Mouse (Mus musculus): Measurements from ENCODE around the gene Chd5.

The Chd5 gene

DNA sequence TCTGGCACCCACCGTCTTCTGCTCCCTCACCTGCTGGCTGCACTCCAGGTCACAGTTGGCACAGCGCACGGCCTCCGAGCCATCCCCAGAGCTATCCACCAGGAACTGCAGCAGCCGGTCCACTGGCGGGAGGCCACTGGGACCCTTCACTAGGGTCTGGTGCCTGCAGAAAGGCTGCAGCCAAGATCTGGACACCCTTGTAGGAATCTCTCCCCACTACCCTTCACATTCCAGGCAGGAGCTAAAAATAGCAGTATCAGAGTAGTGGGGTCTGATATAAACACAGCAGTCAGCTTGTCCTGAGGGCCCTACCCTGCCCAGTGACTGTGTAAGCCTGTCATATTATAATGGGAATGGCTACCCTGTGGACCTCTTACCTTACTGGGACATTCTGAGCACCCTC is 20.8 kb upstream of the Chd5 start:
- DNase-seq (ENCODE audit: low read depth, low spot score): no peak

DNA sequence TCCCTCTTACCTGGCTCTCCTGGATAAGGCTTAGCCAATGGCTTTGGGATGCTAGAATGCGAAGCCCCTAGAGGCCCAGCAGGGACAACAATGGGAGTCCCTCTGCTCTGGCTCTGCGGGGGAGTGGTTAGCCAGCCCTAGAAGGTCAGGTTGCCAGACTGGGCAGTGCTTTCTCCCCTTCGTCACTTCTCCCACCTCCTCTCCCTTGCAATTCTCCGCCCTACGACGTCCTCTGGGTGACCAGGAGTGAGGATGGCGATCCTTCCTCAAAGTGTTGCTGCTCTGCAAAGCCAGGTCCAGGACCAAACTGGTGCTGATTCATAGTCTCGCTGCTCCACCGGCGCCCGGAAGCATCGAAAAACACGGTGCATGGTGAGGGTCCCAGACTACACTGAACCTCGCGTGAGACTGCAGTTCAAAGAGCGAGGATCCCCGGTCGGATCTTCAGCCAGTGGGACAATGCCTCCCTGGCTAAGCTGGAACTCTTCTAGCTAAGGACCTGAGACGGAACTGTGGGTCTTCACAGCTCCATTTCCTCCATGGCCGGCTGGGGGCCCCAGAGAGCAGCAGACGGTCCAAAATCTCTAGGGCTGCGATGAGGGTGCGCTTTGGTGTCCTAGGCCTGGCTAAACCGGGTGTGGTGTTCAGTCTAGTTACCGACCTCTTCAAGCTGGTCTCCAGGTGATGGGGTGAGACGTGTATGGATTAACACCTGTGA is 19.8 kb upstream of the Chd5 start, which contains the start of gene Rnf207:
Rnf207 (minus strand) TSS at position 477 of the 718 bp plus-strand sequence.
- DNase-seq (ENCODE audit: low read depth, low spot score): no peak

DNA sequence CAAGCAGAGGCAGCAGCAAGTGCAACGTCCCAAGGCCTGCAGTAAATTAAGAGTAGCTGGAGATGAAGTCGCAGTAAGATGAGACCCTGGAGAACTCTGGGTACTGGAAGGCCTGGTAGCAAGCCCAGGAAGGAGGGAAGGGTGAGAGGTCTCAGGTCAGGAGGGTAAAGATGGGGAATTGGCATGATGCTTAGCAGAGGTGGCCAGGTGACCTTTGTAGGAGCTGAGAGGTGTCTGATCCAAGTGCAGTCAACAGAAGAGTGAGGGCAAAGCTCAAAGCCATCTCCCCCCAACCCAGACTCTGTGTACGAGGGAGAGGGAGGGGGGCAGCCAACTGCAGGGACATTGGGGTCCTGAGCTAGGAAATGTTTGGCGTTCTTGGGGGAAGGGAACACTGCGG is 17.0 kb upstream of the Chd5 start:
- no peak for DNase-seq (ENCODE audit: low read depth, low spot score)

DNA sequence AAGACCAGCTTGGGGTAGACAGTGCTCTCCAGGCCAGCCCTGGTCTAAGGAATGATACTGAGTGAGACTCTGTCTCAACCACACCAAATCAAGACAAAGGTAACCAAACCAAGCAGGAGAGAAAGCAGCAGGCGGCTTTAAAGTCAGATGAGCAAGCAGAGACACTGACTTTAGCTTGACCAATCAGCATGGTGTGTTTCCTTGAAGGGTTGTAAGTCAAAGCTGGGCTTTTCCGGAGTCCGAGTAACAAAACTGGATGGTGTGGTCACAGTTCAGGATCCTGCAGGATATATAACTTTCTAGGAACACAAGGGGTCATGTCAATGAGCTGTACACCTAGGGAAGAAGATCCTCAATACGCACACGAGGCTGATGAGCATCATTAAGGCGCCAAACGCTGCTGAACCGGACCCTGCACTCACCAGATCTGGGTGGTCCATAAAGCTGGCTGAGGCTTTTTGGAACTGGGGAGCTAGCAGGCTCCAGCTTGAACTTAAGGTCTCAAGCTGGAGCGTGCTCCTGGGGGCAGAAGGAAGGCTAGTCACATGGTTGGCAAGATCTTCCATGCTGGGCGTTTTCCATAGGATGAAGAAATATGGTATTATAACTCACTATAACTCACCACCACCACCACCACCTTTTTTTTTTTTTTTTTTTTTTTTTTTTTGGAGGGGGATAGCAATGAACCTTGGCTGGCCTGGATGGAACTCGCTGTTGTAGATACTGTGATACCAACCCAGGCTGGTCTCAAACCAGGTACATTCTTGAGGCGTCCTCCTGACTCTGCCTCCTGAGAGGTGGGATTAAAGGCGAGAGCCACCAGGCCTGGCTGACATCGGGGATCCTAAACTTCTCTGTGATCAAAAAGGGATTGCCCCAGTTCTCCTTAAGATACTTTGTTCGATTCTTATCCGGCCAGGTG is 13.5 kb upstream of the Chd5 start:
- DNase-seq (ENCODE audit: low read depth, low spot score): no peak

DNA sequence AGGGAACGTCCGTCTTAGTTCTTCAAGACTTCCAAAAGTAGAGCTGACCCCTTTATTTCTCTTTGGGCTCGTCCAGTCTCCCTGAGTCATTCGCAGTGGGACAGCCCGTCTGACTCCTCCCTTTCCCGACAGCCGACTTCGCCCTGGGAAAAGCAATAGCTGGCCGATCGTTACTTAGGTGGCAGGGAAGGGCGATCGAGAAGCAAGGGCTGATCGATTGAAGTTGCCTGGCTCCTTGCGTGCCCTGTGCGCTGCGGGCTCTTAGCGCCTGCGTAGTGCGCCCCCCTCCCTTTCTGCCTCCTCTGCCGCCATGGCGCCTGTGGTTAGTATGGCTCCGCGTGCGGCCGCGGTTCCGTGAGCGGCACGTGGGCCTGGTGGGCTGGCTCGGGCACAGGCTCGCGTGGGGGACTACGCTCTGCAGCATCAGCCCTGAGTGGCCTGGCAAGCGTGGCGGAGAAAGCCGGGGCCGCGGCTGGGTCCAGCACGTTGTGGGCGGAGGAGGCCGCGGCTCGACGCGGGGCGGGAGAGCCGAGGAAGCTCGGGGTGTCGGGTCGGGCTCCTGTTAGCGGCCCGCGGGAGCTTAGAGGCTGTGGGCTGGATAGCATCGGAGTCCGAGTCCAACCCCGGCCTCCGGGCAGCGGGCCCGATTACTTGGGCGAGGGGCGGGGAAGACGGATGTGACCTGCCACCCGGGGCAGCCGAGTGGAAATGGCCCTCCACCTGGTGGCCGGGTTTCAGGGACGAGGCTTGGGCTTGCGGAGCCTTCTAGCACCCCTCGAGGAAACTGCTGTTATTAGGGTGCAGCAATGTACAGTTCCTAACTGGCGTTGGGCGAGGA is 12.7 kb upstream of the Chd5 start, which contains the start of gene Rpl22:
Rpl22 (plus strand) TSS at position 169 of the 838 bp plus-strand sequence.
- peak; percentile 99 for DNase-seq (ENCODE audit: low read depth, low spot score)

DNA sequence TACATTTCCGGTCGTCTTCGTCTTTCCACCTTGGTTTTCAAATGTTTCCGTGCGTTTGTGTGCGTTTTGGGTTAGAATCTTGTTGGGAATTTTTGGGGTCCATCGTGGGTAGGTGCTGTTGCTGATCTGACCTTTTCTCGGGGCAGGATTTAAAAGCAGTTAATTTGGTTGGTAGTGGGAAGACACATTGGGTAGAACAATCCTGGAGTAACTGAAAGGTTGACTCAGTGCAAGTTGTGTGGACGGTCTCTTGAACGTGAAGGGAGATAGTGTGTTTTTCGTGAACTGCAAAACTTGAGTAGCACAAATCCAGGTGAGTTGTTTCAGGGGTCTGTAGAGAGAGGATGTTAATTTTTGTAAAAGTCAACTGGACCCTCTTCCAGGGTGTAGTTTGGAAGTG is 11.9 kb upstream of the Chd5 start:
- DNase-seq (ENCODE audit: low read depth, low spot score): no peak

DNA sequence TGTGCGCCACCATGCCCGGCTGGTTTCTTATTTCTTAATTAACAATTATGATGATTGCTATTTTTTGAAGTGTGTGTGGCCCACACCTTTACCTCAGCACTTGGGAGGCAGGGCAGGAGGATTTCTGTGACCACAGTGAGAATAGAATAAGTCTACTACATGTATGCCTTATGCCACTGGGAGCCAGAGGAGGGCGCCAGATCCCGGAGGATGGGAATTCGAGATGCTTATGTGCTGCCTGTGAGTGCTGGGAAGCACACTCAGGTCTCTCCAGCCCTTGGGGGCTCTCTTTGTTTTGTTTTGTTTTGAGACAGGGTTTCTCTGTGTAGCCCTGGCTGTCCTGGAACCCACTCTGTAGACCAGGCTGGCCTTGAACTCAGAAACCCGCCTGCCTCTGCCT is 9.8 kb upstream of the Chd5 start:
- no peak for DNase-seq (ENCODE audit: low read depth, low spot score)

DNA sequence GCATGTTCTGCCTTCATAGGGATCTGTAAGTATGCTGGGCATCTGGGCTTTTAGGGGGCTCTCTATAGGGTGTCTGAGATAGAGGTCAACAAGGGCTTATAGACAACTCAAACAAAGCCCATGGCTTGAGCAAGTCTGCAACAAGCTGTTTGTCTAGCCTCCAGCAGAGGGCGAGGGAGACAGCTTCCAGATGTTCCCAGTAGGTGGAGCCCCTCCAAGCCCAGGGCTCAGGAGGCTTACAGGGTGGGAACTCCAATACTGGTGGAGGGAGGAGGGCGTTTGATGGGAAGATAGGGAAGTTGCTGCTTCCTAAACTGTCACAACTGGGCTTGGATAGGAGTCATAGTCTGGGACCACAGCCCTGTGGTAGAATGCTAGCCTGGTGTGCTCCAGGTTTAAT is 5.5 kb upstream of the Chd5 start:
- no peak for DNase-seq (ENCODE audit: low read depth, low spot score)

DNA sequence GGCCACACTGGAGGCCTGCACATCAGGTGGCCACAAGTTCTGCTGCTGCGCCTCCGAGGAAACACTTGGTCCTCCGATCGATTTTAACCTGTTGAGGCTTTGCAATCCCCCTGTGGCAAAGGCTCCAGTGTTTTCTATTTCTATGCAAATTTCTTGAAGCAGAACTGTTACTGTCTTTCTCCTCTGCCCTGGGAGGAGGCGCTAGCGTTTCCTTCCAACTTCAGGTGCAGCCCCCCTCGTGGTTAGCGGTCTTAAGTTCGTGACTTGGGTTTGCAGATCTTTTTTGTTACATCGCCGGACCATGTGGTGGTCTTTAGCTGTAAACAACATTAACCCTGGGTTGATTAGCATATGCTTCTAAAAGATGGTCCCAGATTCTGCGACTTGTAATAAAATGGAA is 4.9 kb upstream of the Chd5 start:
- no peak for DNase-seq (ENCODE audit: low read depth, low spot score)

DNA sequence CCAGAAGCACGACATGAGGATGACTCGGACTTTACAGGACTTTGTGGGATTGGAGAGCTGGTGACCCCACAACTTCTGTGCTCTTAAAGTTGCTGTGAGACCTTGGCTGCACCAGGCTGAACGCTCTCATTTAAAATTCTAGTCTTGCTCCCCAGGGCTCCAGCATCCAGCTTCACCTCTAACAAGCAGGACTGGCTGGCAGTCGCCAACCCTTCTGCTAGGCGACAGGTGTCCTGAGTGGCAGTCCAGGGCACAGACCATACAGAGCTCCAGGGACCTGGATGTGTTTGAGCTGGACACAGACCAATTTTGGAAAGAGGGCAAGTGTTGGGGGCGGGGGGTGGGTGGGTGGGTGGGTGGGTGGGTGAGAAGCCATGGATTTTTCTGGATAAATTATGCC is 679 bp upstream of the Chd5 start:
- DNase-seq (ENCODE audit: low read depth, low spot score): no peak

DNA sequence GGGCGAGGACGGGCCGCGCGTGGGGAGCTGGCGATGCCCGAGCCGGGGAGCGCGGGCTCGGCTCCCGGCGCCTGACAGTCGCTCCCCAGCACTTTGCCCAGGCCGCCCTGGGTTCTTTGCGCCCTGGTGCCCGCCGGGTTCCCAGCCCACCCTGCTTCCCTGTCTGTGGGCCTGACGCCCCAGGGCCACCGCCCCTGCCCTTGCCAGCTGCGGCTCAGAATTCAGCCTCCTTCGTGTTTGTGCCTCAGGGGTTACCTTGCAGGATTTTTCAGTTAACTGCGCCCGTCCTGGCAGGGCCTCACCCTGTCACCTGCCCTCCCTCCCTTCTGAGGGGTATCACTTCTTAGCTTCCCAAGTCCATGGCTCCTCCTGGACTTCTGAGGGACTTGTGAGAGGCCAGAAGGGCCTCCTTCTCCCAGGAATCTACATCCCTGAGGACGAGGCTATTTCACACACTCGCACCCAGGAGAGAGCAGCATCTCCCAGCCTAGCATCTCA is 891 bp downstream of the Chd5 start:
- DNase-seq (ENCODE audit: low read depth, low spot score): no peak

DNA sequence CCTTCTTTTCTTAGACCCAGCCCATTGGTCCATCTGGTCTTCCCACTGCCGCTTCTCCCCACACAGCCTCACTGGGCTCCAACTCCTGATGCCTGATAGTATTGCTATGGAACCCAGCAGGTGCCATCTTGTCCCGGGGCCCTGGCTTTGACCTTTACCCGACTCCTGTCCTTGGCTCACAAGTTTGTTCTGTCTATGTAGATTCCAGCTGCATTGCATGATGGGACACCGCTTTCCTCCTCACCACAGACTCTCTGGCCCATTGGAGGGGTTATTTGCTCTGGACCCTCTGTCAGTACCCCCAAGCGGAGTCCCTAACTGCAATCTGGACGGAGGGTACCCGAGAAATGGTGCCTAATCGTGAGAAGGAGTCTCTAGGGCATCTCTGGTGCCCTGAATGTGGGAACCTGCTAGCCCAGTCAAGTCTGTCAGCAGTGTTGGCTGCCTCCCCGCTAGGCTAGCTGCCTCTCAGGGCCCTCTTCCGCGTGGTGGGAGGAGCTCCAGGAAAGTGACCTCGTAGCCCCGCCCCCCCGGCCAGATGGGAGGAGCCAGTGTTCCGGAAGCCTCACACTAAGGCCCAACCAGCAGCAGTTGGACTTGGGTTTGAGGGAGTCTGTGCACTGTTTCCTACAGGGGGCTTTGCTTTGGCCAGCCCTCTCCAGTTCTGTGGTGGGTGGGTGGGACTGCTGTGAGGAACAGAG is 2.3 kb downstream of the Chd5 start:
- no peak for DNase-seq (ENCODE audit: low read depth, low spot score)

DNA sequence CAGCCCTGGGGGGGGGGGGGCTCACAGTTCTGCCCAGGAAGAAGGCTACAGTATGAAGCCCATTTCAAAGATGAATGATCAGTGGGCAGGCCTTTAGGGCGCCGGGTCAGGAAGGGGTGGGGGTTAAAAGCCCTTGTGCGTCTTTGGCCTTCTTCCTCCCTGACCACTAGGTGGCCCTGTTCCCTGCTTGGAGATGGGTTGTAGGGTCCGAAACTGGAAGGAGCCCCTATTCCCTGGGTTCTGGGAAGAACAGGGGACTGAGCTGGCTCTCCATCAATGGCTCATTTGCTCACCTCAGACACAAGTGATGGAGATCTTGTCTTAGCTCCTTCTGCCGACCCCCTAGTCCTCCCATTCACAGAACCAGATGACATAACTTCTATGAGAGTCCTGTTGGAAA is 4.8 kb downstream of the Chd5 start:
- DNase-seq (ENCODE audit: low read depth, low spot score): no peak

DNA sequence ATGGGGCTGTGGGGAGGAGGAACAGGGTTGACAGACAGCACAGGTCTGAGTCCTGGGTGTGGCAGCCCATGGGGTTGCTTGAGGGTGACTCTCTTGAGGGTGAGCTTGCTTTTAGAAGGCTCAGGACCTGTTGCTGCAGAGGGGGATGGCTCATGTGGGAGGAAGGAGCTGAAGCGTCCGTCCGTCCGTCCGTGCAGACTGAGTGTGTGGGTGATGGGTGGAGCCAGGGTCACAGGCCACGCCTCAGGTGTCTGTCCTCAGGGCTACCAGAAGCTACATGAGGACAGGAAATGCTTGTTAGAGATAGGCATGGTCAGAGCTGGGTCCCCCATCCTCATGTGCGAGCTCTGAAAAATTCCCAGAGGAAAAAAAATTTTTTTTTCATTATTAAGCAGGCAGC is 6.2 kb downstream of the Chd5 start:
- no peak for DNase-seq (ENCODE audit: low read depth, low spot score)

DNA sequence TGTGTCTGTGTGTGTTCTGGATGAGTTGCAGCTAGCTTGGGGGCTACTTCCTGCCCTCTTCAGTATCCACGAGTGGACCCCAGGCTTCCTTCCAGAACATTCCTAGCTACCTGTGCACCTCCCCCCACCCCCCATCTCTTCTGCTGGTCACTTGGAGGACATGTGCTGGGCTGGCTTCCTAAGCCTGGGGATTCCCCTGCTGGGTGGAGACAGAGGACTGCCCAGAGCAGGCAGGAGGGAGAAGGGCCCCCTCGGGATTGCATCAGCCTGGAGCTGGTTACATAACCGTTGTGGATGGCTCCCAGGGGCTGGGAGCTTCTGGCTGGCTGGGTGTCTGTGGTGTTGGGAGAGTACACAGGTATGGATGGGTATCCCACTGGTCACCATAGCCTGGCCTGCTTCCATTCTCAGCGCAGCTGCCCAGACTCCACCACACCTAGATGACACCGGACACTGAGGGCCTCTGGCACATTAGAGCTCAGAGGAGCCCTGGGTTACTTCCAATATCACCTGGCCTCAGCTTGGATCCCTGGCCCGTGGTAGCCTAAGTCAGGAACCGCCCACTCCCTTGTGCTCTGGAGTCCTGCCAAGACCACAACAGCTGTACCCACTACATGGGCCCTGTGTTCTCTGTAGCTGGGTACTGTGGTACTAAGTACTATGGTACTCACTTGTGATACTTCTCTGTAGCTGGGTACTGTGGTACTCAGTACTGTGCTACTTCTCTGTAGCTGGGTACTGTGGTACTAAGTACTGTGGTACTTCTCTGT is 6.9 kb downstream of the Chd5 start:
- peak; percentile 58 for DNase-seq (ENCODE audit: low read depth, low spot score)

DNA sequence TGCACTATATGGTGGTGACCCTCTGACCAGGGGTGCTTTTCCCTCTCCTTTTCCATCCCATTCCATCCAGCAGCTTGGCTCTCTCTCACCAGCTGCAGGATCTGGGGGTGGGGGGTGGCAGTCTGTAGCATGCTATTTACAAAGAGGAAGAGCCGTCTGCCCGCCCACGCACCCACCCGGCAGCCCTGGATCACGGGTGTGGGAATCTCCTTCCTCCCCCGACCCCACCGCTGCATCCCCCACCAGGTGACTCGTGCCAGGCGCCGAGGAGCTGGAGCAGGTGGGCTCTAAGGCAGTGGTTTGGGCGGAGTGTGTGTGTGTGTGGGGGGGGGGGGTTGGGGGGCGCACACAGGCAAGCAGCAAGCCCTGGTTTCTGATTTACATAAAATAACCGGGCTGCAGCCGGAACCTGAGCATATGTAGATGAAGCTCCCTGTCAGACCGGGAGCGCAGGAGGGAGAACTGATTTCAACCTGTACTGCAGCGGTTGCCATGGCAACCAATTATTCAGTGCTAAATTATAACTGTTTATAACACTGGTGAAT is 11.5 kb downstream of the Chd5 start:
- DNase-seq (ENCODE audit: low read depth, low spot score): peak; percentile 95

DNA sequence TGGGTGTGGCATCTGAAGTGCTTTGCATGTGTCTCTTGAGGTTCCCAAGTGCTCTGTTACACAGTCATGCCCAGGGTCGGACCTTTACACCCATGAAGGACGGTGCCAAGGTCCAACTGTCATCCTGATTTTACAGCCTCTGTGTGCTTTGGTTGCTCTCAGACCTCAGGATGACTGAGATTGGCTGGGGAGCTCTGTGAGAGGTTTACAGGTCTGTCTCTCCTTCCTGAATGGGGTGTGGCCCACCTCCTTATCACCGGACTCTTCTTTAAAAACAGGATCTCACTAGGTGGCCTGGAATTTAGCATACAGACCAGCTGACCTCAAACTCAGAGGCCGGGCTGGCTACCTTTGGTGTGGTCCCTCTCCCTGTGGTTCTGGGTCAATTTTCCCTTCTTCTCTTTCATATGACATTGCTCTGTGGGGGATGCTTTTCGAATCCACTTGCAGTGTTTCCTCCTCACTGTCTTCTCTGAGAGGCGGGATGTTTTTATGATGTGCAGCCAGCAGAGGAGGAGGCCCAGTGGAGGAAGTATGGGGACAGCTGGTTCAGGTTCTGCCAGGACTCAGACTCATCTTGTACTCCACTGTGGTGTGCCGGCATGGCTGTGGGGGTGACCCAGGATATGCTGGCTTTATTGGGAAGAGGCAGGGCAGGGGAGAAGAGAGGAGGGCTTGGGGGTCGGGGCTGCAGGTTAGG is 12.4 kb downstream of the Chd5 start:
- DNase-seq (ENCODE audit: low read depth, low spot score): peak; percentile 62

DNA sequence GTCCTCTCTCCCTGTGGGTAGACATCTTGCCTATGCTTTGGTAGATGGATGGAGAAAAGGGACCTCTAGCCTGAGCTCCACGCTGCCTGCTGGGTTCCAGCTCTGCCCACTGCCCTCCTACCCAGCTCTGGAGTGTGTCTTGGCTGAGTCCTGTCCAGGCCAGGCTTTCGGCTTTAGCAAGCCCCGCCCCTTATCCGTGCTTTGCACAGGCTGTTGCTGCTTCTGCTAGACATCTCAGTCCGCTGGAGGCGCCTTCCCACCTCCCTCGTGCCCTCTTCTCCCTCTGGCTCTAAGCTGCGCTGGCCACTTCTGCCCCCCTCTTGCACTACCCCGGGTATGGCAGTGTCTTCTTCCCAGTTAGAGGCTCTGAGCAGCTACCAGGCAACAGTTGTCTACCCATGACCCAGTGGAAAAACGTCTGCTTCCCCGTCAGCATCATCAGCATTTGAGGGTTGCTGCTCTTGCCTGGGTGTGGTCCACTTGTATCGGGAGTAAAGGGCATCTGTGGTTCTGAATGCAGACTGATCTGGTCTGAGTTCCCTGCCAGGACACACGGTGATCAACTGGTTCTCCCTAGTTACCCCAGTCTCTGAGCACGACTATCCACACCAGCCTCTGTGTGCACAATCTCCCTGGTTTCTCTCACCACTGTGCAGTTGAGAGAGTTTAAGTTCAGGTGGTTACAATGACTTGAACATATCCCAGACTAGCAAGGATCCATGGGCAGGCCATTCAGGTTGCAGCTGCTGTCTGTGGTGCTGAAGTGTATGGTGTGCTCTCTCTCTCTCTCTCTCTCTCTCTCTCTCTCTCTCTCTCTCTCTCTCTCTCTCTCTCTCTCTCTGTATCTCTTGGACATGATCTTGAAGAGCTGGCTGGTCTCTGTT is 13.2 kb downstream of the Chd5 start:
- no peak for DNase-seq (ENCODE audit: low read depth, low spot score)
